Mouse (Mus musculus) kidney, postnatal 4 days (tissue): ENCODE measurements around the gene Mical3.
A peak's percentile ranks its signal among the peaks of the same experiment; 100 is the strongest.

Experiments used
- DNase-seq, 2 experiments: peaks; one replicate each; pipeline ENCODE4 v3.0.0; 2021; ENCODE audit warnings: mixed read lengths in 2 of 2

Mical3 gene

GRCm38 (mm10) chr6:120956259-120957161, 174.3 kb downstream of the Mical3 start:
- DNase-seq = no peak

GRCm38 (mm10) chr6:120955215-120955614, 175.6 kb downstream of the Mical3 start:
- DNase-seq = no peak

DNA sequence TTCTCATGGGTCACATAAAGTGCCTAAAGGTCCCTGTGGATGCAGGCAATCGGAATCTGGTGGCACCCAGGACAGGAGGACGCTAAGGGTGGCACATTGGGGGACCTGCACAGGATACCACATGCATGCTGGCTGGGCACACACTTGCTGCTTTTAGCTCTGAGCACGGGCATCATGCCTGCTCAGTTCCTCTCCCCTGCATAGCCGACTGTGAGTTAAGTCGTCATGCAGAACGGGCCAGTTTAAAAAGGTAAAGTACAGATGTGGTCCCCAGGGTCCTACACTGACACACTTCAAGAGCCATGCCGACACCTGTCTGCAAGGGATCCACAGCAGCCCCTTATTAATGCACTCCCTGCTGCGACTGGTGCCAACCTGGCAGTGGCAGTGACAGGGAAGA, 176.6 kb downstream of the Mical3 start:
- DNase-seq = no peak

- no peak for DNase-seq
Observed at GRCm38 (mm10) chr6:120952475-120952874, 178.3 kb downstream of the Mical3 start.

DNA sequence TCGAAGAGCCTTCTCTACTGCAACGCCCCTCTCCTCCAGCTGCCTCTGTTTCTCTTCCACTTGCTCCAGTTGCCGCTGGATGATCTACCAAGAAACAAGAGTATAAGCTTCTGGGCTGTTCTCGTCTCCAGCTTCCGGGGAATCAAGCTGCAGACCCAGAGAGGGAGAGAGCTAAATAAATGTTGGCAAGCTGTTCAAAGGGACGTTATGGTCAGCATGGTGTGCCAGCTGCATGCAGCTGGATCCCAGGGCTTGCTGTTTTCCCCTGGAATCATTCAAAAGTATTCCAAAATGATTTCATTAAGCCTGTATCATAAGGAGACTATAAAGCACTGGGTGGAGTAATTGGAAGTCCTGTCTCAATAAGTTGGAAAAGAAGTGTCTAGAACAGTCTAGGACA, 179.5 kb downstream of the Mical3 start:
- DNase-seq = no peak

DNA sequence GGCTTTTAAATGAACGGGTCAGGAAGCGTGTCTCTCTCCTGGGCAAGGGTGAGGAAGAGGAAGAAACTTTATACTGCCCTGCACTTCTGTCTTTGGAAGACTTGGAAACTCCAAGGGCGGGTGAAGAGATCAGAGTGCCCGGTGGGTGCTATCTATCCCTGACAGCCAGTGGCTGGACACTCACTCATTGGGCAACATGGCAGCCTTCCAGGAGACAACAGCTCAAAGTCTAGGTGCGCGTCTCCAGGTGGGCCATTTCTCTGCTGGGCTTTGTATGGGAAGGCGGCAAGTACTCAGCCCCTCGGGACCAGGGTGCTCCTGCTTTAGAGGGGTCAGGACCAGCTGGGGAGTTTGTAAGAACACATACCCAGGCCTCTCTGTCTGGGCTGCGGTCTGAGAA, 185.3 kb downstream of the Mical3 start:
- DNase-seq = no peak

DNA sequence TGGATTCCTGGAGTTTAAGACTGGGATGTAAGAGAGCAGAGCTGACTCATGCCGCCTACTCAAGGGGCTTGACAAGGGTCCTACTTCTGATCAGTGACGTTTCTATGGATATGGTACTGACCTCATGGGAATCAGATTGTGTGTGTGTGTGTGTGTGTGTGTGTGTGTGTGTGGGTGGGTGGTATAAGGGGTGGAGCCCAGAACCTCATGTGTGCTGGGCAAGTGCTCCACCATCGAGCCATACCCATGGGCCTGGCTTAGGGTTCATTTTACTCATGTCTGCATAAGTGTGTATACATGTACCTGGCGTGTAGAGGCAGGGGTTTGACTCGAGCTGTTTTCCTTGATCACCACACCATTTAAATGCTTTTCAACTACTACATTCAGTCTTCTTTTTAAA, 186.8 kb downstream of the Mical3 start:
- DNase-seq = no peak

- no peak for DNase-seq
Observed at GRCm38 (mm10) chr6:120943551-120943950, 187.2 kb downstream of the Mical3 start.

GRCm38 (mm10) chr6:120943079-120943478, 187.7 kb downstream of the Mical3 start:
- DNase-seq = no peak

- DNase-seq = no peak
Observed at GRCm38 (mm10) chr6:120941575-120941974, 189.2 kb downstream of the Mical3 start.

DNA sequence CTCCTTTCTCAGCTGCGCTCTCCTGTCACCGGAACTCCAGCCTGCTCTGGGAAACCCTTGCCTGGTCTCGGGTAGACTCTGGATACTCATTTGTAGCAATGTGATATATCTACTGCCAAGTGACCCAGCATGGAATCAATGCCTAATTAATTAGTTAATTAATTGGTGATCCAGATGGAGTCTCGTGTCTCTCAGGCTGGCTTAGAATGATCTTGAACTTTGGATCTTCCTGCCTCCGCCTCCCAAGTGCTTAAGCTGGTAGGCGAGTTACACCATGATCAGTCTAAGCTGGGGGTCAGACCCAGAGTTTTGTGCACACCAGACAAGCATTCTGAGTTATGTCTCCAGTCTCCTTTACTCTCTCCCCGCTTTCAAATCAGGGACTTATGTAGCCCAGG, 189.7 kb downstream of the Mical3 start:
- DNase-seq = no peak

- no peak for DNase-seq
Observed at GRCm38 (mm10) chr6:120940446-120941083, 190.2 kb downstream of the Mical3 start.

DNA sequence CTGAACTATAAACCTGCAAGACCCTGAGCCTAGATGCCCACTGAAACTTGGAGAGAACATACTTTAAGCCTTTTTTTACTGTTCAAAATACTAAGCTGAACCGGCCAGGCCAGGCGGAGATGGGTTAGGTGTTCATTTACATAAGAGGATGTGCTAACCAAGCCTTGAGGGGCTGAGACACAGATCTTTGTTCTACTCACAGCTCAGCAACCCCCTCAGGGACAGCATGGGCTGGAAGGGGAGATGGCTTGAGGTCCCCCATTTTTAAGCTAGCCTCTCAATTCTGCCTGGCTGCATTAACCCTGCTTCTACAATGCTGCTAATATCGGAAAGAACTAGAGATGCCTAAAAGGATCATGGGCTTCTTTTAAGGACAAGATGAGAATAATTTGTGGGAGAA, 191.0 kb downstream of the Mical3 start:
- no peak for DNase-seq

- DNase-seq = no peak
Observed at GRCm38 (mm10) chr6:120938763-120939450, 191.9 kb downstream of the Mical3 start.

DNA sequence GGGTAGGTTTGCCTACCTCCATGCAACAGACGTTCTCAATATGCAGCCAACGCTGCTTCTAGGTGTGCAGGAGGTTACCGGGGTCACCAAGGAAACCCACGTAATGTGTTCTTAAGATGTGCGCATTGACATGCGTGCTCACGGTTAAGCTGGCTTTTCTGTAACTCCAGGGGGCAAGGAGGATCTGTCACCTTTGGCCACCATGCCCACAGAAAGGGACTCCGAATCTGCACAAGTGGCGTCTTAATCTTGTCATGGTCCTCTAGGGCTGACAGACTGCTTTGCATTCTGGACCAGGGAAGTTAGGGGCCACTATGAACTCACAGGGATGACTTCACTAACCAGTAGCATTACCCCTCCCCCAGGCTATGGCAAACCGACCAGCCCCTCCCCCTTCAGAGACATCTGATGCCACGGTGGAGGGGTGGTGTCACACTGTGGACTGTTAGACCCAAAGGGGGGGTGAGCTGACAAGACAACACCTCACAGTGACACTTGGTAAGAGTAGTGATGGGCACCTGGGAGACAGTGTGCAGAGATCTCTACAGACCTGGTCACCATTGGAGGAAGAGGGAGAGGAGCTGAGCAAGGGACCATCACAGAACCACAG, 192.7 kb downstream of the Mical3 start:
- no peak for DNase-seq

- DNase-seq = no peak
Observed at GRCm38 (mm10) chr6:120937104-120937617, 193.6 kb downstream of the Mical3 start.

GRCm38 (mm10) chr6:120934176-120934575, 196.6 kb downstream of the Mical3 start:
- DNase-seq = no peak

GRCm38 (mm10) chr6:120933670-120934069, 197.1 kb downstream of the Mical3 start:
- no peak for DNase-seq

DNA sequence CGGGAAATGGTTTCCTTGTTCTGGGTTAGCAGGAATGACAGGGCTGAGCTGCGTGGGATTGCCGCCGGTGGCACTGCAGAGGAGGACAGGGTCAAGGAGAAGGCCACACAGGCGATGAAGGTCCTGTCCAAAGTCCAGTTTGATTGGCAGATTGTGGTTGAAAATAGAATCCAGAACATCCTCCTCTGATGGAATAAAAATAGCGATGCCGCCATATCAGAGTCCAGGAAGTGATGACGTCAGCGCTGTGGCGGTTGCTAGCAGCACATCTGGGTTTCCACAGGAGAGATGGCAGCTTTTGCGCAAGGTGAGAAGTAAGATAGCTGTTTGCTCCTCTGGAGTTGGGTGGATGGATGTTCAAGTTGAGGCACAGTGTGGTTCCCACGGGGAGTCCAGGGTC, 198.2 kb downstream of the Mical3 start:
- DNase-seq = no peak

GRCm38 (mm10) chr6:120930450-120931306, 200.1 kb downstream of the Mical3 start:
- no peak for DNase-seq

DNA sequence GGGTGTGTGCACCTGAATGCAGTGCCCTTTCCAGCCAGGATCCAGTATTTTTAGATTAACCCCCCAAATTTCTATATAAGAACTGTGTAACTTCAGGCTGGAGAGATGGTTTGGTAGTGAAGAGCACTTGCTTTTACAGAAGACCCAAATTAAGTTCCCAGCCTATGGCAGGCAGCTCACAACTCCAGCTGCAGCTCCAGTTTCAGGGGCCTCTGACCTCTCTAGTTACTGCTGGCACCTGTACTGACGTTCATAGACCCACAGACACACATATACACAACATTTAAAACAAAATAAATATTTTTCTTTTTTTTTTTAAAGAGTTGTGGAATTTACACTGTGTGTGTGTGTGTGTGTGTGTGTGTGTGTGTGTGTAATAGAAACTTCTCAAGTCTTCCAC, 201.4 kb downstream of the Mical3 start:
- DNase-seq = no peak

DNA sequence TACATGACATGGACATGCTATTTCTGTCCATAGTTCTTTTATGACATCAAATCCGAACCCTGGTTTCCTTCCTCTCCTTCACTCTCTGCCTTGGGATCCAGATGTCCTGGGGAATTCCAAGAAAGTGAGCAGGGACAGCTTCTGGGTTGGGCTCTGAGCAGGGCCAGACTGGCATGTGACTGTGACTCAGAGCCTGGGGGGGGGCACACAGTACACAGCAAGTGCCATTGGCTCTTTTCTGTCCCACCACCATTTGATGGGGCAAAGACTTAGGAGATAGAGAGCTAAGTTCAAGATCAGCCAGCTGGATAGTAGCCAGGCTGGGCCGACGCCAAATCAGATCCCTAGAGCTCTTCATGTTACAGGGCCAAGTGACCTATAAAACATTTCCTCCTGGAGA, 203.0 kb downstream of the Mical3 start:
- peak; percentile 46 to 57 for DNase-seq
